Mouse (Mus musculus) heart, postnatal 0 days (tissue): ENCODE measurements around the gene Psmd6. TPM values are rescaled to one million over a fixed set of nuclear protein-coding genes. Genes with fewer than 3 reads are reported as not detected.
A peak's percentile ranks its signal among the peaks of the same experiment; 100 is the strongest.

Source experiments
- ATAC-seq: fragments of 200-750 bp; cut with Nextera tagmentation; 2 replicates; pipeline ENCODE4 v1.8.0; 2017; ENCODE audit warnings: low read depth, moderate number of reproducible peaks, moderate library complexity; ENCODE audit not compliant: insufficient read depth
- DNase-seq: peaks from one replicate; pipeline ENCODE4 v3.0.0-alpha.2; 2016; ENCODE audit warnings: low spot score
- H3K27ac ChIP-seq: fragments of 300-500 bp; sonication (generic); 2 replicates; pipeline ENCODE4 v1.5.1; 2014; ENCODE audit warnings: low read depth, mild to moderate bottlenecking
- H3K27me3 ChIP-seq: fragments of 300-500 bp; sonication (generic); 2 replicates; pipeline ENCODE4 v1.6.1; 2014; ENCODE audit warnings: low read length, mixed read lengths; ENCODE audit not compliant: control insufficient read depth, insufficient read depth
- H3K36me3 ChIP-seq: fragments of 300-500 bp; sonication (generic); replicated peaks from 2 replicates; pipeline ENCODE4 v1.6.1; 2014; ENCODE audit warnings: low read length, mixed read lengths; ENCODE audit not compliant: control insufficient read depth, insufficient read depth
- H3K4me1 ChIP-seq: fragments of 300-500 bp; sonication (generic); 2 replicates; pipeline ENCODE4 v1.6.1; 2014; ENCODE audit warnings: antibody characterized with exemption; ENCODE audit not compliant: control insufficient read depth, insufficient read depth
- H3K4me2 ChIP-seq: fragments of 300-500 bp; sonication (generic); 2 replicates; pipeline ENCODE4 v1.6.1; 2014; ENCODE audit warnings: low read depth, mild to moderate bottlenecking, low read length, moderate library complexity
- H3K4me3 ChIP-seq: fragments of 300-500 bp; sonication (generic); 2 replicates; pipeline ENCODE4 v1.5.1; 2014; ENCODE audit warnings: low read depth, low read length
- H3K9ac ChIP-seq: fragments of 300-500 bp; sonication (generic); replicated peaks from 2 replicates; pipeline ENCODE4 v1.6.1; 2014; ENCODE audit warnings: low read depth, low read length, mixed read lengths
- H3K9me3 ChIP-seq: fragments of 300-500 bp; sonication (generic); replicated peaks from 2 replicates; pipeline ENCODE4 v1.6.1; 2016; ENCODE audit warnings: low read length; ENCODE audit not compliant: control insufficient read depth
- CTCF ChIP-seq: IDR thresholded peaks from 2 replicates; pipeline ENCODE4 v1.5.1; 2016; ENCODE audit warnings: antibody characterized with exemption, control low read depth, low read depth
- EP300 ChIP-seq: IDR thresholded peaks from 2 replicates; pipeline ENCODE4 v1.6.1; 2016; ENCODE audit warnings: antibody characterized with exemption, low read depth
- WGBS: fragments of 180-500 bp; shearing (Covaris S2); extraction: QIAGEN DNeasy Blood & Tissue Kit; methylation state at CpG from one replicate; pipeline ENCODE4 v1.1.7; 2014; 5-methylcytosine and 5-hydroxymethylcytosine counted together
- polyA plus RNA-seq: library from polyadenylated mRNA; unstranded; fragments of >200 nt; fragmentation: Nextera tagmentation; extraction: Ambion mirVana; gene quantifications from 2 replicates; pipeline ENCODE4 v1.2.1, GENCODE M21; 2015
- total RNA-seq: library from RNA; depleted of rRNA; stranded (reverse); fragments of >200 nt; gene quantifications from 2 replicates; pipeline ENCODE4 v1.2.3, GENCODE M21; 2014; ENCODE audit warnings: low replicate concordance

The Psmd6 gene
- total and polyA plus RNA-seq, 2 experiments from 2014 or later: 132 to 184 TPM

- Histone ChIP-seq H3K9me3 (no peaks in the 10 kb centered on the region), H3K4me3 (peak overlapping the region; percentile 40; the same call in 1 of the 2 replicates), H3K27me3 (no peaks in the 10 kb centered on the region), H3K4me1 (peaks cover 7% of the 10 kb centered on the region; the same call in 1 of the 2 replicates), H3K9ac (no peak overlapping the region; the same call in 1 of the 2 replicates), H3K36me3 (peaks cover 13% of the 10 kb centered on the region), H3K27ac (peak overlapping the region; percentile 89), H3K4me2 (peak overlapping the region; percentile 62; the same call in 1 of the 2 replicates)
- no peak for DNase-seq
- TF ChIP-seq CTCF (no peak), EP300 (no peak)
- ATAC-seq: no peak; the same call in 1 of the 2 replicates
- 54% methylated on average over 3 of the region's 3 CpGs for WGBS
These were observed 52.2 kb downstream of the Psmd6 start for GRCm38 (mm10) chr14:14068553-14068952.

GRCm38 (mm10) chr14:14067648-14068472 is 52.9 kb downstream of the Psmd6 start:
- peak overlapping the region; percentile 3; the same call in 1 of the 2 replicates for H3K9ac ChIP-seq

GRCm38 (mm10) chr14:14066241-14066640 is 54.5 kb downstream of the Psmd6 start:
- Histone ChIP-seq H3K4me3 (no peak overlapping the region), H3K27ac (no peak overlapping the region), H3K4me2 (no peak overlapping the region), H3K9ac (no peak overlapping the region), H3K36me3 (peaks cover 8% of the 10 kb centered on the region), H3K27me3 (no peaks in the 10 kb centered on the region), H3K4me1 (peaks cover 7% of the 10 kb centered on the region; the same call in 1 of the 2 replicates), H3K9me3 (no peaks in the 10 kb centered on the region)
- DNase-seq: no peak
- ATAC-seq: no peak
- 84% methylated on average over 6 of the region's 6 CpGs for WGBS
- TF ChIP-seq CTCF (no peak), EP300 (no peak)

More at GRCm38 (mm10) chr14:14067648-14068472, 52.9 kb downstream of the Psmd6 start:
- Histone ChIP-seq H3K9me3 (no peaks in the 10 kb centered on the region), H3K27ac (peak overlapping the region; percentile 89), H3K4me2 (peak overlapping the region; percentile 62), H3K27me3 (no peaks in the 10 kb centered on the region), H3K4me3 (peak overlapping the region; percentile 40), H3K36me3 (peaks cover 13% of the 10 kb centered on the region), H3K4me1 (peaks cover 7% of the 10 kb centered on the region; the same call in 1 of the 2 replicates)
- 19% methylated on average over 10 of the region's 10 CpGs for WGBS
- ATAC-seq (peak; percentile 73), DNase-seq (peak; percentile 66)
- TF ChIP-seq CTCF: no peak
- no peak for TF ChIP-seq EP300

DNA sequence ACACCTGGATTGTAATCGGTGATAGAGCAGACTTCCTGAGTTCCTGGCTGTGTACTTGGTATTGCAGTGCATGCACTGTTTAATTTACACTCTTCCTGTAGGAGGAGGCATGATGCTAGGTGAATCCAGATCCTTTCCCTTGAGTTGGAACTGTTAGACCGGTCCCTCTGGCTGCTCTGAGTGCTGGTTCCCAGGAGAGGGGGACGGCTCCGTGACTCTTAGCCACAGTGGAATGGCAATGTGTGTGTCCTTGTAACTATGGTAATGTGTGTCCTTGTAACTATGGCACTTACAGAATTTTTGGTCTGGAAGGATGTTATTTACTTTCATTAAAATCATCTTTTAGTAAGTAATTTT is 55.7 kb downstream of the Psmd6 start:
- Histone ChIP-seq H3K9me3 (no peaks in the 10 kb centered on the region), H3K4me2 (no peak overlapping the region), H3K4me1 (peaks cover 7% of the 10 kb centered on the region; the same call in 1 of the 2 replicates), H3K4me3 (no peak overlapping the region), H3K27me3 (no peaks in the 10 kb centered on the region), H3K27ac (peak overlapping the region; percentile 7; the same call in 1 of the 2 replicates), H3K9ac (no peak overlapping the region), H3K36me3 (peaks cover 4% of the 10 kb centered on the region; the same call in 1 of the 2 replicates)
- no peak for ATAC-seq
- 59% methylated on average over 4 of the region's 4 CpGs for WGBS
- TF ChIP-seq EP300 (no peak), CTCF (no peak)
- no peak for DNase-seq

DNA sequence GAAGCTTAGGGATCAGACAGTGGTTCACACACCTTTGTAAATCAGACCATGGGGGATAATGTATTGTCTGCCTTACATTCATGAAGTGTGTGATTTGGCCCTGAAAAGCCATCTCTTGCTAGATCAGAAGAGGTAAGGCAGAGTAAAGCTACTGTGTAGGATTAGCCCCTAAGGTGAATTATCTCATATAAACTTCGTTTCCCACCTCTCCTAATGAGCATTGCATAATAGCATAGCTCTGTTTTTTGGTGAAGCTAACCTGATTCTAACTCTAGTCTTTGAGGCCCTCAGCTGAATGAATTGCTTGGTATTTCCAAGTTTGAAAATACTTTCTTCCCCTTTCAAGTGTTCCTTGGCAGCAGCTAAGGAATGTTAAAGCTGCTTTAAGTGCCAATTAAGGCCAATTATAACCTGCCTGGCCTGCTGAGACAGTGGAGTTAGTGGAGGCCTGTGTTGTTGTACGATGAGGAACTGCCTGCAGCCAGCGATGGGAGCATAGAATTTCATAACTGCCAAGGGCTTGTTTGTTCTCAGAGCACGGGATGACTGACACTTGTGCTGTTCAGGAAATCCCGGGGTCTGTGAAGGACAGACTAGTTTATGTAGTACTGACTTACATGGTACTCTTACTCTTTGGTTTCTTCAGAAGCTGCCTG is 56.2 kb downstream of the Psmd6 start:
- Histone ChIP-seq H3K27me3 (no peaks in the 10 kb centered on the region), H3K27ac (peak overlapping the region; percentile 7; the same call in 1 of the 2 replicates), H3K4me1 (peaks cover 7% of the 10 kb centered on the region; the same call in 1 of the 2 replicates), H3K9ac (no peak overlapping the region), H3K4me2 (no peak overlapping the region), H3K4me3 (no peak overlapping the region), H3K36me3 (no peaks in the 10 kb centered on the region), H3K9me3 (no peaks in the 10 kb centered on the region)
- no peak for TF ChIP-seq EP300
- no peak for TF ChIP-seq CTCF
- no peak for ATAC-seq
- WGBS: 32% methylated on average over 5 of the region's 5 CpGs
- DNase-seq: no peak
